Mouse (Mus musculus) limb, embryonic 11.5 days (tissue): ENCODE data around the gene Klhdc3. TPM values are rescaled to one million over a fixed set of nuclear protein-coding genes. Genes with fewer than 3 reads are reported as not detected.

Source experiments
- polyA plus RNA-seq: library from polyadenylated mRNA; unstranded; fragments of >200 nt; fragmentation: Nextera tagmentation; extraction: Ambion mirVana; gene quantifications from 2 replicates; pipeline ENCODE4 v1.2.1, GENCODE M21; 2014

The Klhdc3 gene
- polyA plus RNA-seq, 1 experiment from 2014 or later, result 117 TPM

Other genes with a start within 250 kb of the Klhdc3 start
- gene Slc22a7, start 242.5 kb downstream of the Klhdc3 start, polyA plus RNA-seq, result not detected in 2 replicates
- 0.27 and 0.58 TPM in 2 replicates for gene Ttbk1, start 193.2 kb downstream of the Klhdc3 start, polyA plus RNA-seq
- gene Dnph1, start 184.2 kb downstream of the Klhdc3 start, polyA plus RNA-seq, result 59.7 and 62.3 TPM in 2 replicates
- gene Cul9, start 134.5 kb downstream of the Klhdc3 start, polyA plus RNA-seq, result 3.8 and 3.9 TPM in 2 replicates
- gene Srf, start 124.7 kb downstream of the Klhdc3 start, polyA plus RNA-seq, result 8.3 and 9.8 TPM in 2 replicates
- 50.3 and 60.4 TPM in 2 replicates for gene Ptk7, start 51.4 kb downstream of the Klhdc3 start, polyA plus RNA-seq
- 23.8 and 25.7 TPM in 2 replicates for gene Klc4, start 34.9 kb downstream of the Klhdc3 start, polyA plus RNA-seq
- 106 and 126 TPM in 2 replicates for gene Mrpl2, start 34.7 kb downstream of the Klhdc3 start, polyA plus RNA-seq
- 34.6 and 36.3 TPM in 2 replicates for gene Cul7, start 30.6 kb downstream of the Klhdc3 start, polyA plus RNA-seq
- gene Rrp36, start 6.6 kb downstream of the Klhdc3 start, polyA plus RNA-seq, result 59.8 and 61.3 TPM in 2 replicates
- 153 and 160 TPM in 2 replicates for gene Mea1, start 2.1 kb downstream of the Klhdc3 start, polyA plus RNA-seq
- 122 and 135 TPM in 2 replicates for gene Ppp2r5d, start 24.2 kb upstream of the Klhdc3 start, polyA plus RNA-seq
- gene Pex6, start 30.5 kb upstream of the Klhdc3 start, polyA plus RNA-seq, result 18.1 and 18.5 TPM in 2 replicates
- gene Gnmt, start 48.3 kb upstream of the Klhdc3 start, polyA plus RNA-seq, result 0.35 TPM in 1 of 2 replicates, not detected in the other
- gene Cnpy3, start 71.3 kb upstream of the Klhdc3 start, polyA plus RNA-seq, result 49.1 and 52.4 TPM in 2 replicates
- 0.48 and 0.91 TPM in 2 replicates for gene Ptcra, start 82.8 kb upstream of the Klhdc3 start, polyA plus RNA-seq
- gene 2310039H08Rik, start 91.7 kb upstream of the Klhdc3 start, polyA plus RNA-seq, result 41.8 and 43.4 TPM in 2 replicates
- gene Rpl7l1, start 101.8 kb upstream of the Klhdc3 start, polyA plus RNA-seq, result 195 and 196 TPM in 2 replicates
- gene Bicral, start 177.6 kb upstream of the Klhdc3 start, polyA plus RNA-seq, result 4.6 and 5.9 TPM in 2 replicates
- 73.0 and 73.3 TPM in 2 replicates for gene Tbcc, start 209.8 kb upstream of the Klhdc3 start, polyA plus RNA-seq
- gene Prph2, start 229.5 kb upstream of the Klhdc3 start, polyA plus RNA-seq, result not detected in 2 replicates